In the genomic region with DNA sequence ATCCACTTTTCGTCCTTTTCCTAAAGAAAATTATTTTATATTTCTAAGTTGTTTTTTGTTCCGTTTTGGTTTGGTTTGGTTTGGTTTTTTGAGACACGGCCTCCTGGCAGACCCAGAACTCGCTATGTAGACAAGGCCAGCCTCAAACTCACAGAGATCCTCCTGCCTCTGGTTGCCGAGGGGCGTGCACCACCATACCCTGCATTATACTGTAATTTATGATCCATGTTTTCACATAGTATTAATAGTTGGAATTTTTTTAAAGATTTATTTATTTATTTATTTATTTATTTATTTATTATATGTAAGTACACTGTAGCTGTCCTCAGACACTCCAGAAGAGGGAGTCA, we compare ENCODE assay signal across 8 mouse cellular contexts. TPM values are rescaled to one million over a fixed set of nuclear protein-coding genes. Genes with fewer than 3 reads are reported as not detected.
DNase-seq lines count a peak whose midpoint lies in the region; ATAC-seq and TF ChIP-seq lines count a peak whose summit lies in the region.

No protein-coding gene starts in this region.

- H3K9ac ChIP-seq in kidney, embryonic 15.5 days = peak overlapping the region; percentile 90
- H3K9ac ChIP-seq in intestine, embryonic 14.5 days (ENCODE audit: low read length) = peak overlapping the region; percentile 87

- TF ChIP-seq POLR2A in cortical plate, adult 2 months (IDR thresholded peaks at IDR 0.05; ENCODE audit: extremely low read depth, insufficient read depth, low read length) = no peak
- no peak for TF ChIP-seq POLR2A in myocyte (IDR thresholded peaks at IDR 0.05; ENCODE audit: insufficient read length, low read depth)

- WGBS in kidney, embryonic 15.5 days = 13% methylated on average over 6 of the region's 6 CpGs
- WGBS in intestine, embryonic 14.5 days = 13% methylated on average over 6 of the region's 6 CpGs

- peak overlapping the region; percentile 71 for H3ac ChIP-seq in myocyte (ENCODE audit: control insufficient read depth, insufficient read length)

- H3K4me3 ChIP-seq in kidney, embryonic 15.5 days (replicated peaks) = peak overlapping the region; percentile 85
- peak overlapping the region; percentile 77 for H3K4me3 ChIP-seq in cortical plate, adult 2 months (ENCODE audit: insufficient read depth, low read length)
- peak overlapping the region; percentile 91 for H3K4me3 ChIP-seq in intestine, embryonic 14.5 days (ENCODE audit: low read depth, low read length)
- peak overlapping the region; percentile 75 for H3K4me3 ChIP-seq in myocyte

- H3K27me3 ChIP-seq in kidney, embryonic 15.5 days = no peaks in the 10 kb centered on the region
- no peaks in the 10 kb centered on the region for H3K27me3 ChIP-seq in intestine, embryonic 14.5 days (replicated peaks; ENCODE audit: control insufficient read depth, insufficient read depth, low read length)
- no peaks in the 10 kb centered on the region for H3K27me3 ChIP-seq in myocyte (ENCODE audit: control insufficient read depth, insufficient read depth, insufficient read length)

- H3K9me3 ChIP-seq in kidney, embryonic 15.5 days (replicated peaks) = no peaks in the 10 kb centered on the region
- H3K9me3 ChIP-seq in intestine, embryonic 14.5 days (ENCODE audit: control insufficient read depth, low read length) = no peaks in the 10 kb centered on the region

- DNase-seq in kidney, postnatal 4 days = no peak
- peak; percentile 61 for DNase-seq in intestine, embryonic 14.5 days (ENCODE audit: low spot score)
- no peak for DNase-seq in layer of hippocampus, adult 9-10 months (ENCODE audit: low spot score)
- DNase-seq in c-Kit-positive CD71-positive TER-119-positive erythroid progenitor cells, embryonic 14.5 days (ENCODE audit: low spot score) = no peak
- DNase-seq in layer of hippocampus, adult 11-12 months (ENCODE audit: low spot score) = no peak

- H3K79me2 ChIP-seq in myocyte (ENCODE audit: control insufficient read depth, insufficient read depth) = peaks cover 17% of the 10 kb centered on the region

- ATAC-seq in kidney, embryonic 15.5 days (replicated peaks; ENCODE audit: low FRiP score) = peak; percentile 20; the same call in 1 of the 2 replicates
- ATAC-seq in intestine, embryonic 14.5 days (replicated peaks; ENCODE audit: low FRiP score, low TSS enrichment, low read depth) = no peak; the same call in 1 of the 2 replicates

- peak overlapping the region; percentile 73 for H3K4me2 ChIP-seq in kidney, embryonic 15.5 days
- H3K4me2 ChIP-seq in intestine, embryonic 14.5 days (ENCODE audit: low read length) = peak overlapping the region; percentile 89
- H3K4me2 ChIP-seq in myocyte (ENCODE audit: low read depth) = peak overlapping the region; percentile 89

- peak overlapping the region; percentile 99 for H3K27ac ChIP-seq in kidney, embryonic 15.5 days
- H3K27ac ChIP-seq in cortical plate, adult 2 months (ENCODE audit: insufficient read depth, low read length) = no peak overlapping the region
- peak overlapping the region; percentile 93; the same call in 1 of the 2 replicates for H3K27ac ChIP-seq in intestine, embryonic 14.5 days (ENCODE audit: low read depth)

- TF ChIP-seq CTCF in cortical plate, adult 2 months (IDR thresholded peaks at IDR 0.05; ENCODE audit: extremely low read depth, insufficient read depth, low read length) = no peak

- peaks cover 14% of the 10 kb centered on the region for H3K4me1 ChIP-seq in kidney, embryonic 15.5 days
- H3K4me1 ChIP-seq in cortical plate, adult 2 months (ENCODE audit: control insufficient read depth, insufficient read depth, low read length) = no peaks in the 10 kb centered on the region; the same call in none of the 2 replicates
- H3K4me1 ChIP-seq in intestine, embryonic 14.5 days (replicated peaks; ENCODE audit: control insufficient read depth, insufficient read depth, low read length) = peaks cover 1% of the 10 kb centered on the region; the same call in 1 of the 2 replicates

- H3K36me3 ChIP-seq in kidney, embryonic 15.5 days = peaks cover 7% of the 10 kb centered on the region; the same call in 1 of the 2 replicates
- no peaks in the 10 kb centered on the region for H3K36me3 ChIP-seq in intestine, embryonic 14.5 days (ENCODE audit: control insufficient read depth, insufficient read depth, low read length)
- H3K36me3 ChIP-seq in myocyte (ENCODE audit: control insufficient read depth, insufficient read depth) = no peaks in the 10 kb centered on the region

TF ChIP-seq in myocyte, 11 proteins besides CTCF, POLR2A, EP300 and RAD21:
- TF ChIP-seq MYOD1 (IDR thresholded peaks at IDR 0.05; ENCODE audit: control insufficient read depth in 1 of 3, insufficient read length in 2 of 3, low read depth in 2 of 3) = no peak
- TF ChIP-seq POLR2AphosphoS2 (IDR thresholded peaks at IDR 0.05; ENCODE audit: insufficient read length, low read depth) = no peak
- TF ChIP-seq TCF3 (IDR thresholded peaks at IDR 0.05; ENCODE audit: insufficient read length, low read depth) = no peak
- no peak for TF ChIP-seq SRF (IDR thresholded peaks at IDR 0.05; ENCODE audit: control insufficient read depth, insufficient read length, low read depth)

RNA-seq across cellular contexts. Expression of gene Urgcp, which starts 0.4 kb away (rescaled TPM):
- polyA plus RNA-seq in kidney, embryonic 15.5 days (2015; fragmentation: Nextera tagmentation; extraction: Ambion mirVana) = 22.3 and 23.3 TPM in 2 replicates
- polyA plus RNA-seq in cortical plate, adult 2 months (2012; rRNA removed) = 33.0 and 35.1 TPM in 2 replicates
- polyA plus RNA-seq in intestine, embryonic 14.5 days (2014; fragmentation: Nextera tagmentation; extraction: Ambion mirVana) = 17.6 and 18.2 TPM in 2 replicates
- polyA plus RNA-seq in myocyte (2012; fragmentation: generic; extraction: Trizol) = 21.3 TPM

RNA-seq across cellular contexts. Expression of gene Dbnl, which starts 25.7 kb away (rescaled TPM):
- polyA plus RNA-seq in kidney, embryonic 15.5 days (2015; fragmentation: Nextera tagmentation; extraction: Ambion mirVana) = 112 and 116 TPM in 2 replicates
- 78.1 and 82.8 TPM in 2 replicates for polyA plus RNA-seq in cortical plate, adult 2 months (2012; rRNA removed)
- polyA plus RNA-seq in intestine, embryonic 14.5 days (2014; fragmentation: Nextera tagmentation; extraction: Ambion mirVana) = 116 and 126 TPM in 2 replicates
- 71.0 TPM for polyA plus RNA-seq in myocyte (2012; fragmentation: generic; extraction: Trizol)

RNA-seq across cellular contexts. Expression of gene Pgam2, which starts 40.9 kb away (rescaled TPM):
- polyA plus RNA-seq in kidney, embryonic 15.5 days (2015; fragmentation: Nextera tagmentation; extraction: Ambion mirVana) = 22.7 and 37.9 TPM in 2 replicates
- 7.7 and 12.4 TPM in 2 replicates for polyA plus RNA-seq in cortical plate, adult 2 months (2012; rRNA removed)
- polyA plus RNA-seq in intestine, embryonic 14.5 days (2014; fragmentation: Nextera tagmentation; extraction: Ambion mirVana) = 2.0 and 2.4 TPM in 2 replicates
- 349 TPM for polyA plus RNA-seq in myocyte (2012; fragmentation: generic; extraction: Trizol)

RNA-seq across cellular contexts. Expression of gene Mrps24, which starts 47.1 kb away (rescaled TPM):
- polyA plus RNA-seq in kidney, embryonic 15.5 days (2015; fragmentation: Nextera tagmentation; extraction: Ambion mirVana) = 192 and 202 TPM in 2 replicates
- 96.6 and 109 TPM in 2 replicates for polyA plus RNA-seq in cortical plate, adult 2 months (2012; rRNA removed)
- 229 and 246 TPM in 2 replicates for polyA plus RNA-seq in intestine, embryonic 14.5 days (2014; fragmentation: Nextera tagmentation; extraction: Ambion mirVana)
- 139 TPM for polyA plus RNA-seq in myocyte (2012; fragmentation: generic; extraction: Trizol)
